Mouse (Mus musculus): Measurements from ENCODE around the gene Lin52. TPM values are rescaled to one million over a fixed set of nuclear protein-coding genes. Genes with fewer than 3 reads are reported as not detected.

Gene Lin52
- total RNA-seq (2023) = 20.2 TPM

DNA sequence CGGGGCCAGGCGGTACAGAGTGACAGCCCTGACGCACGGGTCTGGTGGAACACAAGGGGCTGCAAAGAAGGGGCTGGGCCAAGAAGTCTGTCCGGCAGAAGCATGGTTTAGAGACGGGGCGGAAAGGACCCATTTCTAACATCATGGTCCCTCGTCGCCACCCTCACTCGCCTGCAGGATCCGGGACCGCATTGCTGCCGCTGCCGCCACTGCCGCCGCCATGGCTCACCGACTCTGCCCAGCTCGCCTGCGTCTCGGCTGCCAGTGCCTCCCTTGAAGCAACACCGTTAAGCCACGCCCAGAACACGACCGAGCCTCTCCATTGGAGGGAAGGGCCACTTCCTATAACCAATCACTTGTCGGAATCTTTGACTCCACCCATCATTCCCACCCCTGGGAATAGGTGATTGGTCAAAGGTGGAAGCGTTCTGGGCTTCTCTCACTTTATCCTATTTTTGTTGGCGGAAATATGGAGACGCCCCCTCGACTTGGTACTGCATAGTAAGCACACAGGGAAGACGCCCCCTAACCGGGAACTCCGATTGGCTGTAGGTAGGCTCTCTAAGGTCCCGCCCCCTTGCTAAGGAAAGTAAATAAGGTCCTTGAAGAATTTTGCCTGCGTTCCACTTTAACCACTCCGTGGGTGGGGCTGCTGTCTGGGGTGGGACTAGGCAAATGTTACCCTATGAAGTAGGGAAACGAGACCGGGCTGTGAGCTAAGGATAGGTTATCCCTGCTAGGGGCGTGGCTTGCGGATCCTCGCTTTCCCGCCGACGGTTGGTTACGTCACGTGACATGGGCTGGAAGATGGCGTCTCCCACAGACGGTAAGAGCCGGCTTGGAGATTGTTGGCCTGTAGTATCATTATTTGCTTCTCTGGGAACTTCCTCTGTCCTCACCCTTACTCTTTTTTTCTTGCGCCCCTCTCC is at the start of gene Lin52, which contains the start of gene Aldh6a1:
Gene Lin52, plus strand, starts transcription at position 705 of the 929 bp plus-strand sequence.
Gene Aldh6a1, minus strand, starts transcription at position 287 of the 929 bp plus-strand sequence.

DNA sequence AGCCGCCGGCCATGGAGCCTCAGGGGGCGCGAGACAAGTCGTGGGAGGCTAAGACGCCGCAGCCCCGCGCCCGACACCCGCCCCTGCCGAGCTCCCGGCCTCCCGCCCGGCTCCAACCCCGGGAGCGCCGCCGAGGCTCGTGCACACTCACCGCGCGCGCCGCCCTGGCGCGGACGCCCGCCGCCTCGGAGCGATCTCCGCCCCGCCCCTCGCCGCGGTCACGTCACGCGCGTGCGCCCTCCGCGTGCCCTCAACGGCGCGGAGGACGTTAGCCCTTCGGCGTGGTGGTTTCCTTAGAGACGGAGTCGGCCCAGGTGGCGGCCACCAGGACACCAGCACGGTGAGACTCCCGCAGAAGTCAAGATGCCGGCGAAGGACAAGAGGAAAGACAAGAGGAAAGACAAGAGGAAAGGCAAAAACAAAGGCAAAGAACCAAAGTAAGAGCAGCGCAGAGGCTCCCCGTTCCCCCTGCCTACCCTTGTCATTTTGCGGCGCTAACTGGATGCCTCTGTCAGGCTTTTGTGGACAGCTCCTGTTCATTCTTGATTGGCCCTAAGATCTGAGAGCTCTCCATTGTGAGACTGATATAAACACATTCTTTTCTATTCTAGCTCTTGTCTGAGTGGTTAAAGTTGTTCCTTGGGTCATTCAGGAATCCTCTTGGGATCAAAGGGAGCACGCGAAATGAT is 42.3 kb upstream of the Lin52 start, which contains the start of the genes Entpd5 and Bbof1:
Gene Entpd5, minus strand, starts transcription at position 211 of the 689 bp plus-strand sequence.
Gene Bbof1, plus strand, starts transcription at position 253 of the 689 bp plus-strand sequence.

DNA sequence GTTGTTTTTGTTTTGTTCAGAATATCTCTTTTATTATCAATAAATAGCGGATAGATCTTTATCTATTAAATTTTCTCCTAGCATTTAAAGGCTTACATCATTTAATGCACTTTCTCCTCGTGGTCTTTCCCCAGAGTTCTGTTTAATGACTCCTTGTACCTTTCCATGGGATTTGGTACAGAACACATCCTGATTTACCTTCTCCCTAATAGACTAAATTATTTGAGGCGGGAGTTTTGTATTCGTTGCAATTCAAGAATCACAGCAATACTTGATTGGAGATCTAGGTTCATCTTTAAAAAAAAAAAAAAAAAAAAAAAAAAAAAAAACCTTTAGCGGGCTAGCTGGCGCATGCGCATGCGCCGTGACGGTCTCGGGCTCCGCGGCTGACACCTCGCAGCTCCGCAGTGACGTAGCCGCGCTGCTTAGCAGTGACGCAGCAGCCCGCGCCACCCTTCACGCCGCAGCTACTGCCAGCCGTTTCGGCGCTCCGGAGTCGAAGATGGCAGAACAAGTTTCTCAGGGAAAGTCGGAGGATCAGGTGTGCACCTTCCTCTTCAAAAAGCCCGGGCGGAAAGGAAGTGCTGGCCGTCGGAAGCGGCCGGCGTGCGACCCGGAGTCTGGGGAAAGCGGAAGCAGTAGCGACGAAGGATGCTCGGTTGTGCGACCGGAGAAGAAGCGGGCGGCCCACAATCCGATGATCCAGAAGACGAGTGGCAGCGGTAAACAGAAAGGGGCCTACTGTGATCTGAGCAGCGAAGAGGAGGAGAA is 34.2 kb upstream of the Lin52 start, which contains the start of gene Rnf113a2:
Gene Rnf113a2, plus strand, starts transcription at position 363 of the 771 bp plus-strand sequence.

DNA sequence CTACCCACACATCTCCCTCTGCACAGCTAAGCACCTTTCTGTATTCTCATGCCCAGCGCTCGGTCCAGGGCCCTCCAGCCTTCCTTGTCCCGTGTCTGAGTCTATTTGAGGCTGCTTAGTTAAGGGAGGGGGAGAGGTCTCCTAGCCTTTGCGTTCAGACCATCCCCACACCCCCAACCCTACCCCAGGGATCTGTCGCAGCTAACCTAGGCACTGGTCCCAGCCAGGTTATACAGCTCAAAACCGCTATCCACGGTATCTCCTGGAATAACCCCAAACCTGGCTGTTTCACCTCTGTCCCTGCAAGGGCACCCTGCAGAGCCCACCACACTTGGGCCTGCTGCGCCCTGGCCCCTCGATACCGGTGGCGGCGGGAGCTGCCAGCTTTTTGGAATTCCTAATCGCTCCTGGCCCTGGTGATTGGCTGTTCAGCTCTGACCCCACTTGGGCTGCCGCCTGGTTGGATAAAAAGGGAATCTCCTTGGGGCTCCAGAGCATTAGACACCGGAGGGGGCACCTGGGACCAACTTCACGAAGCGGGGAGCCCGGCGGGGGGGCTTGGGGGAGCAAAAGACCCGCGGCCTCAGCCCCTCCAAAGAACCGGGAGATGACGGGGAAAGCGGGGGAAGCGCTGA is 118.2 kb downstream of the Lin52 start, which contains the start of gene Vsx2:
Gene Vsx2, plus strand, starts transcription at position 427 of the 635 bp plus-strand sequence.

Other genes starting within 250 kb of the Lin52 start
- 131 TPM for gene Elmsan1, start 232.5 kb upstream of the Lin52 start, total RNA-seq (2023)
- 18.7 TPM for gene Ptgr2, start 166.2 kb upstream of the Lin52 start, total RNA-seq (2023)
- 76.3 TPM for gene Zfp410, start 134.6 kb upstream of the Lin52 start, total RNA-seq (2023)
- gene Coq6, start 89.8 kb upstream of the Lin52 start, total RNA-seq (2023) = 30.3 TPM
- gene Fam161b, start 89.6 kb upstream of the Lin52 start, total RNA-seq (2023) = 1.2 TPM
- 38.2 TPM for gene Entpd5, start 42.4 kb upstream of the Lin52 start, total RNA-seq (2023)
- gene Bbof1, start 42.4 kb upstream of the Lin52 start, total RNA-seq (2023) = 3.3 TPM
- 38.0 TPM for gene Rnf113a2, start 34.2 kb upstream of the Lin52 start, total RNA-seq (2023)
- gene Aldh6a1, start 418 bp upstream of the Lin52 start, total RNA-seq (2023) = 15.0 TPM
- gene Vsx2, start 118.3 kb downstream of the Lin52 start, total RNA-seq (2023) = not detected
- gene Abcd4, start 166.0 kb downstream of the Lin52 start, total RNA-seq (2023) = 18.3 TPM
- not detected for gene Vrtn, start 189.6 kb downstream of the Lin52 start, total RNA-seq (2023)
- gene Syndig1l, start 247.4 kb downstream of the Lin52 start, total RNA-seq (2023) = not detected